Mouse (Mus musculus) heart, adult 2 months (tissue): ENCODE measurements around the gene Trappc6b.

Experiments
- CTCF ChIP-seq: fragments of 200-600 bp; IDR thresholded peaks from 2 replicates; pipeline ENCODE4 v1.8.1; 2022; ENCODE audit warnings: antibody characterized with exemption, mild to moderate bottlenecking, moderate library complexity
- POLR2A ChIP-seq: fragments of 200-500 bp; IDR thresholded peaks from 2 replicates; pipeline ENCODE4 v1.6.1; 2011; ENCODE audit warnings: mild to moderate bottlenecking, low read depth, low read length, control low read depth; ENCODE audit not compliant: insufficient read depth

DNA sequence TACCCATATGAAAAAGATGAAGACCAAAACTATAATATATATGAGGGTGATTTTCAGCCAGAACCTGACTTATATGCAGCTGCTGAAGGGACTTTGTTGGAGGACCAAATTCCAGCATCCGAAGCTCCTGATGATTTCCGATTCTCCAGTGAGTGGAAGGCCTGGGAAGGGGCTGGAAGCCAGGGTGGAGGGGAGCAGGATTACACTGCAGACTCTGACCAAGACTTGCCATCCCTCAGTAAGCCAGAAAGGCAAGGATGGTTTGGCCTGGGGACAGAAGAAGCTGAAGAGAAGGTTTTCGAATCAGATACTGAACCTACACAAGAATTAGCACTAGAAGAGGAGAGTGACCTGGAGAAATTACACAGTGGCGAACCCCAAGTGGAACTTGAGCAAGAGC lies 46.7 kb upstream of the Trappc6b start:
- TF ChIP-seq CTCF = no peak
- no peak for TF ChIP-seq POLR2A
